Mouse (Mus musculus): ENCODE results near the gene Rgs4.

- no peak for TF ChIP-seq CTCF (IDR thresholded peaks at IDR 0.05; ENCODE audit: control insufficient read depth, insufficient read depth, insufficient replicate concordance, low read depth, low read length)
- TF ChIP-seq POLR2A (IDR thresholded peaks at IDR 0.05; ENCODE audit: control insufficient read depth, low read depth, low read length) = no peak
These were observed 11.3 kb downstream of the Rgs4 start for GRCm38 (mm10) chr1:169736139-169736538.

Measured in testis, adult 2 months (tissue).